Mouse (Mus musculus): ENCODE results near the gene Aadat.
"Not testable (repeated sequence)": the region's sequence is repeated elsewhere in the genome, so short reads cannot be mapped to it uniquely, and the experiment has no call there.

Gene Aadat

GRCm38 (mm10) chr8:60505653-60506521 lies at the start of gene Aadat:
Gene Aadat, plus strand, starts transcription at chr8:60505932.
- ATAC-seq (ENCODE audit: low TSS enrichment): peak; percentile 98

GRCm38 (mm10) chr8:60466686-60467335 lies 38.9 kb upstream of the Aadat start:
- peak; percentile 99 for ATAC-seq (ENCODE audit: low TSS enrichment)

GRCm38 (mm10) chr8:60490147-60490546 lies 15.6 kb upstream of the Aadat start:
- no peak for ATAC-seq (ENCODE audit: low TSS enrichment)

GRCm38 (mm10) chr8:60491871-60492270 lies 13.9 kb upstream of the Aadat start:
- no peak for ATAC-seq (ENCODE audit: low TSS enrichment)

- ATAC-seq (ENCODE audit: low TSS enrichment): no peak
Observed at GRCm38 (mm10) chr8:60492471-60492870, 13.3 kb upstream of the Aadat start.

GRCm38 (mm10) chr8:60494606-60495005 lies 11.1 kb upstream of the Aadat start:
- no peak for ATAC-seq (ENCODE audit: low TSS enrichment)

GRCm38 (mm10) chr8:60495046-60495445 lies 10.7 kb upstream of the Aadat start:
- not testable (repeated sequence) for ATAC-seq (ENCODE audit: low TSS enrichment)

GRCm38 (mm10) chr8:60503098-60503497 lies 2.6 kb upstream of the Aadat start, which contains the start of gene Gm10283:
Gene Gm10283, minus strand, starts transcription at chr8:60503198.
- ATAC-seq (ENCODE audit: low TSS enrichment): no peak

- ATAC-seq (ENCODE audit: low TSS enrichment): no peak
Observed at GRCm38 (mm10) chr8:60518286-60518685, 12.6 kb downstream of the Aadat start.

- no peak for ATAC-seq (ENCODE audit: low TSS enrichment)
Observed at GRCm38 (mm10) chr8:60534945-60535344, 29.2 kb downstream of the Aadat start.

- ATAC-seq (ENCODE audit: low TSS enrichment): no peak
Observed at GRCm38 (mm10) chr8:60566783-60567182, 61.1 kb downstream of the Aadat start.

- ATAC-seq (ENCODE audit: low TSS enrichment): no peak
Observed at GRCm38 (mm10) chr8:60577231-60577630, 71.5 kb downstream of the Aadat start.

GRCm38 (mm10) chr8:60583369-60583768 lies 77.6 kb downstream of the Aadat start:
- ATAC-seq (ENCODE audit: low TSS enrichment): peak; percentile 95

- not testable (repeated sequence) for ATAC-seq (ENCODE audit: low TSS enrichment)
Observed at GRCm38 (mm10) chr8:60591352-60592105, 85.8 kb downstream of the Aadat start.

- ATAC-seq (ENCODE audit: low TSS enrichment): peak; percentile 98
Observed at GRCm38 (mm10) chr8:60594761-60595160, 89.0 kb downstream of the Aadat start.
